Mouse (Mus musculus): ENCODE measurements around the gene Olfr348.

Gene Olfr348

GRCm38 (mm10) chr2:36783976-36784375 is at the start of gene Olfr348:
Gene Olfr348 (plus strand): TSS chr2:36784276.
- no peak for DNase-seq

- no peak for DNase-seq
Observed at GRCm38 (mm10) chr2:36736226-36736625, 47.9 kb upstream of the Olfr348 start.

- DNase-seq, result no peak
Observed at GRCm38 (mm10) chr2:36790238-36790637, 6.2 kb downstream of the Olfr348 start, which contains the start of gene Olfr50. Gene Olfr50 (plus strand): TSS chr2:36790538.

- DNase-seq, result no peak
Observed at GRCm38 (mm10) chr2:36816932-36817331, 32.9 kb downstream of the Olfr348 start, which contains the start of gene Olfr3. Gene Olfr3 (minus strand): TSS chr2:36817032.
